Mouse (Mus musculus) neural tube, embryonic 13.5 days (tissue): ENCODE measurements around the gene Mlycd. TPM values are rescaled to one million over a fixed set of nuclear protein-coding genes. Genes with fewer than 3 reads are reported as not detected.

ENCODE experiments used
- ATAC-seq: fragments of 200-750 bp; cut with Nextera tagmentation; 2 replicates; pipeline ENCODE4 v1.8.0; 2017; ENCODE audit warnings: low read depth, mild to moderate bottlenecking, moderate TSS enrichment, moderate library complexity
- H3K27ac ChIP-seq: fragments of 300-500 bp; sonication (generic); replicated peaks from 2 replicates; pipeline ENCODE4 v1.5.1; 2015; ENCODE audit warnings: moderate library complexity, mild to moderate bottlenecking, inconsistent platforms
- H3K27me3 ChIP-seq: fragments of 300-500 bp; sonication (generic); 2 replicates; pipeline ENCODE4 v1.6.1; 2015; ENCODE audit warnings: mild to moderate bottlenecking, inconsistent platforms
- H3K36me3 ChIP-seq: fragments of 300-500 bp; sonication (generic); 2 replicates; pipeline ENCODE4 v1.6.1; 2015; ENCODE audit warnings: mild to moderate bottlenecking, inconsistent platforms
- H3K4me1 ChIP-seq: fragments of 300-500 bp; sonication (generic); replicated peaks from 2 replicates; pipeline ENCODE4 v1.6.1; 2015; ENCODE audit warnings: inconsistent platforms
- H3K4me2 ChIP-seq: fragments of 300-500 bp; sonication (generic); 2 replicates; pipeline ENCODE4 v1.6.1; 2015; ENCODE audit warnings: inconsistent platforms, mild to moderate bottlenecking, moderate library complexity
- H3K4me3 ChIP-seq: fragments of 300-500 bp; sonication (generic); 2 replicates; pipeline ENCODE4 v1.5.1; 2015; ENCODE audit warnings: mild to moderate bottlenecking, inconsistent platforms
- H3K9ac ChIP-seq: fragments of 300-500 bp; sonication (generic); 2 replicates; pipeline ENCODE4 v1.6.1; 2015; ENCODE audit warnings: moderate library complexity, mild to moderate bottlenecking, inconsistent platforms
- H3K9me3 ChIP-seq: fragments of 300-500 bp; sonication (generic); 2 replicates; pipeline ENCODE4 v1.6.1; 2016; ENCODE audit warnings: inconsistent platforms
- WGBS: fragments of 180-500 bp; shearing (Covaris S2); methylation state at CpG from one replicate; pipeline ENCODE4 v1.1.7; 2015; 5-methylcytosine and 5-hydroxymethylcytosine counted together
- polyA plus RNA-seq: library from polyadenylated mRNA; unstranded; fragments of >200 nt; fragmentation: Nextera tagmentation; extraction: Ambion mirVana; gene quantifications from 2 replicates; pipeline ENCODE4 v1.2.1, GENCODE M21; 2015

The Mlycd gene
- polyA plus RNA-seq, 1 experiment from 2014 or later, result 15.6 TPM

- H3K9me3 ChIP-seq, result no peaks in the 10 kb centered on the region
- 43% methylated on average over 4 of the region's 4 CpGs for WGBS
- no peak overlapping the region for H3K9ac ChIP-seq
- H3K27ac ChIP-seq, result no peak overlapping the region
- H3K27me3 ChIP-seq, result no peaks in the 10 kb centered on the region
- H3K4me2 ChIP-seq, result no peak overlapping the region
- ATAC-seq, result no peak
- no peaks in the 10 kb centered on the region for H3K36me3 ChIP-seq
- no peaks in the 10 kb centered on the region for H3K4me1 ChIP-seq
- no peak overlapping the region for H3K4me3 ChIP-seq
Observed at GRCm38 (mm10) chr8:119380619-119381018, 14.1 kb upstream of the Mlycd start.

- Histone ChIP-seq H3K4me3 (no peak overlapping the region), H3K27me3 (no peaks in the 10 kb centered on the region; the same call in 1 of the 2 replicates), H3K9ac (no peak overlapping the region), H3K36me3 (no peaks in the 10 kb centered on the region), H3K27ac (no peak overlapping the region), H3K4me1 (no peaks in the 10 kb centered on the region), H3K4me2 (no peak overlapping the region), H3K9me3 (no peaks in the 10 kb centered on the region)
- no peak for ATAC-seq
- 24% methylated on average over 10 of the region's 10 CpGs for WGBS
Observed at GRCm38 (mm10) chr8:119384478-119384877, 10.2 kb upstream of the Mlycd start.

DNA sequence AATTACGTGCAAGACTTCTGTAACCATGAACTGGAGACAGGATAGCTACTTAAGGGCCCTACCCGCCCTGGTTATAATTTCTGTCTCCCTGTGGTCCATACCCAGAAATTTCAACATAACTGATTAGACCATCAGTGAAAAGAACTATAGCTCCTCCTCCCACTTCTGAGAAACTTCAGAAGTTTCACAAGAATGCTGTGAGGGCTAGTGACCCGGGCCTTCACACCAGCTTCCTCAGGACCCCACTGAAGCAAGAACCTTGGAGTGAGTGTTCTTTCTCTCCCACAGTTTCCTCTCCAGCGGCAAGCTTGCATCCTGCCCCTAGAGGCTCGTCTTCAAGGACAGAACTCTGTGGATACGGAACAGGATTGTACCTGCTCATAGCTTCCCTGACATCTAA lies 8.8 kb upstream of the Mlycd start:
- no peak for ATAC-seq
- Histone ChIP-seq H3K36me3 (no peaks in the 10 kb centered on the region), H3K4me2 (no peak overlapping the region), H3K27me3 (no peaks in the 10 kb centered on the region; the same call in 1 of the 2 replicates), H3K27ac (no peak overlapping the region), H3K9me3 (no peaks in the 10 kb centered on the region), H3K4me1 (no peaks in the 10 kb centered on the region), H3K4me3 (no peak overlapping the region), H3K9ac (no peak overlapping the region)
- 78% methylated on average over 6 of the region's 6 CpGs for WGBS

DNA sequence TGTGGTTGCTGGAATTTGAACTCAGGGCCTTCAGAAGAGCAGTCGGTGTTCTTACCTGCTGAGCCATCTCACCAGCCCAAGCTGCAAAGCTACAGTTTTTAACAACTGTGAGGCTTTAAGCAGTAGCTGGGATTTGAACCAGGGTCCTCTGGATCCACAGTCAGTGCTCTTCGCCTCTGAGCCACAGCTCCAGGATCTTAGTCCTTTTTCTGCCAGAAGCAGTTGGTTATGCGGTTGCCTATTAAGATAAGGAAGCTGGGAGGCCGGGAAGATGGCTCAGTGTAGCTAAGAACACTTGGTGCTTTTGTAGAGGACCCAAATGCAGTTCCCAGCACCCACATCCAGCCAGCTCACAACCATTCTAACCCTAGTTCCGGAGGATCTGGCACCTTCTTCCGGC lies 7.7 kb upstream of the Mlycd start:
- Histone ChIP-seq H3K4me2 (no peak overlapping the region), H3K9me3 (no peaks in the 10 kb centered on the region), H3K9ac (no peak overlapping the region), H3K4me3 (no peak overlapping the region), H3K36me3 (no peaks in the 10 kb centered on the region), H3K27me3 (no peaks in the 10 kb centered on the region; the same call in 1 of the 2 replicates), H3K27ac (no peak overlapping the region), H3K4me1 (no peaks in the 10 kb centered on the region)
- WGBS, result 78% methylated on average over 6 of the region's 6 CpGs
- no peak for ATAC-seq

DNA sequence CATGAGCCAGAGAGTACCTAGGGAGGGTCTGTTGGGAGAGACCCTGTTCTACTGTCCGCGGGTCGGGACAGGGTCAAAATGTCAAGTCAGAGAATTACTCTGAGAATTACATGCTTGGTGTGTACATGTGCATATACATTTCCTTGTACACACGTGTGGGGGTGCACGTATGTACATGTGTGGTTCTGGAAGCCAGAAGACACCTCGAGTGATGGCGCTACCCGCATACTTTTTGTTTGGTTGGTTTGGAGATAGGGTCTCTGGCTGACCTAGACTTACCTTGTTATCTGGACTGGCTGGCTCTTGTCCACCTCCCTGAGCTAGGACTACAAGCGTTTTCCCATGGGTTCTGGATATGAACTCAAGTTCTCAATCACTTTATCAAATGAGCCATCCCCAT lies 581 bp upstream of the Mlycd start:
- Histone ChIP-seq H3K4me1 (peaks cover 15% of the 10 kb centered on the region), H3K9me3 (no peaks in the 10 kb centered on the region), H3K27me3 (no peaks in the 10 kb centered on the region), H3K4me2 (peak overlapping the region; percentile 94), H3K27ac (peak overlapping the region; percentile 91), H3K36me3 (peaks cover 9% of the 10 kb centered on the region; the same call in 1 of the 2 replicates), H3K9ac (peak overlapping the region; percentile 96), H3K4me3 (peak overlapping the region; percentile 89)
- no peak for ATAC-seq
- WGBS, result 81% methylated on average over 9 of the region's 9 CpGs

DNA sequence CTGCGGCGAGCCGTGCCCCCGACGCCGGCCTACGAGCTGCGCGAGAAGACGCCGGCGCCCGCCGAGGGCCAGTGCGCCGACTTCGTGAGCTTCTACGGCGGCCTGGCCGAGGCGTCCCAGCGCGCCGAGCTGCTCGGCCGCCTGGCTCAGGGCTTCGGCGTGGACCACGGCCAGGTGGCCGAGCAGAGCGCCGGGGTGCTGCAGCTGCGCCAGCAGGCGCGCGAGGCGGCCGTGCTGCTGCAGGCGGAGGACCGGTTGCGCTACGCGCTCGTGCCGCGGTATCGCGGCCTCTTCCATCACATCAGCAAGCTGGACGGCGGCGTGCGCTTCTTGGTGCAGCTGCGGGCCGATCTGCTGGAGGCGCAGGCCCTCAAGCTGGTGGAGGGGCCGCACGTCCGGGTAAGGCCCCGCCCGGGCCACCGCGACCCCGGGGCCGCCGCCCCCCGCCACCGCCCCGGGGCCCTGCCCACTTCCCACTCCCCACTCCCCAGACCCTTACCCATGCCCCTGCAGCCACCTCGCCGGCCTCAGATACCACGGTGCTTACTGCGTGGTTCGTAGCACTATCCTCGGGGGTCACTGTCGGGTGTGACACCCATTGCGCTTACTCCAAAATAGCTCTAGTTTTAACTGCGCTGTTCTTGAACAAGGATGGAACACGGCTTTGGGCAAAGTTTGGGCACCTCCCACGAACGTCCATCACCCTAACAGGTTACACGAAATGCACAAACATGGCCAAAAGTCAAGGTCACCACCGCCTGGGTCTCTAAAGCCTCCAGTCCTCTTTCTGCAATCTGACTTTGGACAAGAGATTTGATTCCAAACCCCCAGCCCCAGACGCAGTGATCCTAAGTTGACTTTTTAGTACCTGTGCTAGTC lies 633 bp downstream of the Mlycd start:
- 6% methylated on average over 83 of the region's 83 CpGs for WGBS
- peaks cover 15% of the 10 kb centered on the region for H3K4me1 ChIP-seq
- H3K27ac ChIP-seq, result peak overlapping the region; percentile 91

GRCm38 (mm10) chr8:119398558-119398957 lies 3.9 kb downstream of the Mlycd start:
- WGBS, result 82% methylated on average over 9 of the region's 9 CpGs
- Histone ChIP-seq H3K9ac (no peak overlapping the region), H3K36me3 (peaks cover 31% of the 10 kb centered on the region), H3K4me1 (peaks cover 15% of the 10 kb centered on the region), H3K9me3 (no peaks in the 10 kb centered on the region), H3K4me2 (no peak overlapping the region), H3K27ac (no peak overlapping the region), H3K4me3 (no peak overlapping the region), H3K27me3 (no peaks in the 10 kb centered on the region)
- ATAC-seq, result no peak

More for the DNA sequence above, 633 bp downstream of the Mlycd start:
- H3K9me3 ChIP-seq, result no peaks in the 10 kb centered on the region
- peak; percentile 56 for ATAC-seq
- H3K4me3 ChIP-seq, result peak overlapping the region; percentile 89
- no peaks in the 10 kb centered on the region for H3K27me3 ChIP-seq
- H3K36me3 ChIP-seq, result peaks cover 9% of the 10 kb centered on the region; the same call in 1 of the 2 replicates
- H3K4me2 ChIP-seq, result peak overlapping the region; percentile 94
- peak overlapping the region; percentile 96 for H3K9ac ChIP-seq

GRCm38 (mm10) chr8:119399255-119399654 lies 4.6 kb downstream of the Mlycd start:
- Histone ChIP-seq H3K9ac (no peak overlapping the region), H3K4me3 (no peak overlapping the region), H3K27ac (no peak overlapping the region), H3K36me3 (peaks cover 37% of the 10 kb centered on the region), H3K9me3 (no peaks in the 10 kb centered on the region), H3K4me1 (peaks cover 11% of the 10 kb centered on the region), H3K27me3 (no peaks in the 10 kb centered on the region), H3K4me2 (no peak overlapping the region)
- 69% methylated on average over 6 of the region's 6 CpGs for WGBS
- no peak for ATAC-seq

GRCm38 (mm10) chr8:119400122-119400671 lies 5.5 kb downstream of the Mlycd start:
- H3K27me3 ChIP-seq, result no peaks in the 10 kb centered on the region
- 90% methylated on average over 9 of the region's 9 CpGs for WGBS
- H3K9ac ChIP-seq, result no peak overlapping the region
- no peak for ATAC-seq
- no peak overlapping the region for H3K4me2 ChIP-seq
- H3K36me3 ChIP-seq, result peaks cover 46% of the 10 kb centered on the region
- no peaks in the 10 kb centered on the region for H3K9me3 ChIP-seq
- H3K4me3 ChIP-seq, result no peak overlapping the region
- H3K27ac ChIP-seq, result no peak overlapping the region
- peaks cover 9% of the 10 kb centered on the region for H3K4me1 ChIP-seq

DNA sequence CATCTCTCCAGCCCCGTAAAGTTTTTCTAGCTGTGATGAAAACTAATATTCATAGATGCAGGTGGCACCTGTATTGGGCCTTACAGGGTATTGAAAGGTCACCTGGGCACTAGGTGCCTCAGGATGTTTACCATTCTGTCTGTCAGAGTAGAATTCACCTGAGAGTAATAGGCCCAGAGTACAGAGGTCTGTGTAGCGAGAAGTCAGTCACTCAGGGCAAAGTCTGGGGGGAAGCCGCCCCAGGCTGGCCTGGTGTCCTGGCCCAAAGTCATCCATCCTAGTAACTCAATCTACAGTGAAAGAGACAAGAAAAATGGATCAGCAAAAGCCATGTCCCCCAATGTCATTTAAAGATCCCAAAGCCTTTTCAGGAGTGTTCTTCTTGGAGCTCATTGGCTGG lies 6.2 kb downstream of the Mlycd start:
- no peak overlapping the region for H3K9ac ChIP-seq
- WGBS, result 90% methylated on average over 3 of the region's 3 CpGs
- H3K4me1 ChIP-seq, result peaks cover 3% of the 10 kb centered on the region
- no peaks in the 10 kb centered on the region for H3K9me3 ChIP-seq
- H3K4me3 ChIP-seq, result no peak overlapping the region
- no peak for ATAC-seq
- H3K36me3 ChIP-seq, result peaks cover 46% of the 10 kb centered on the region
- H3K4me2 ChIP-seq, result no peak overlapping the region
- H3K27ac ChIP-seq, result no peak overlapping the region
- no peaks in the 10 kb centered on the region for H3K27me3 ChIP-seq

- no peak for ATAC-seq
- Histone ChIP-seq H3K4me1 (no peaks in the 10 kb centered on the region), H3K9ac (no peak overlapping the region), H3K36me3 (peaks cover 63% of the 10 kb centered on the region), H3K9me3 (no peaks in the 10 kb centered on the region), H3K4me2 (no peak overlapping the region), H3K27ac (no peak overlapping the region), H3K4me3 (no peak overlapping the region), H3K27me3 (no peaks in the 10 kb centered on the region)
- 85% methylated on average over 10 of the region's 10 CpGs for WGBS
Observed at GRCm38 (mm10) chr8:119403912-119404311, 9.2 kb downstream of the Mlycd start.

GRCm38 (mm10) chr8:119404648-119405047 lies 10.0 kb downstream of the Mlycd start:
- 94% methylated on average over 5 of the region's 5 CpGs for WGBS
- Histone ChIP-seq H3K9ac (no peak overlapping the region), H3K27me3 (no peaks in the 10 kb centered on the region), H3K27ac (no peak overlapping the region), H3K36me3 (peaks cover 70% of the 10 kb centered on the region), H3K9me3 (no peaks in the 10 kb centered on the region), H3K4me3 (no peak overlapping the region), H3K4me2 (no peak overlapping the region), H3K4me1 (no peaks in the 10 kb centered on the region)
- ATAC-seq, result no peak
